Mouse (Mus musculus) layer of hippocampus, adult 9-10 months (tissue): ENCODE measurements around the gene Gramd4.

Experiments
- DNase-seq: peaks from one replicate; pipeline ENCODE4 v3.0.0; 2022; ENCODE audit warnings: low spot score

Gramd4 gene

DNA sequence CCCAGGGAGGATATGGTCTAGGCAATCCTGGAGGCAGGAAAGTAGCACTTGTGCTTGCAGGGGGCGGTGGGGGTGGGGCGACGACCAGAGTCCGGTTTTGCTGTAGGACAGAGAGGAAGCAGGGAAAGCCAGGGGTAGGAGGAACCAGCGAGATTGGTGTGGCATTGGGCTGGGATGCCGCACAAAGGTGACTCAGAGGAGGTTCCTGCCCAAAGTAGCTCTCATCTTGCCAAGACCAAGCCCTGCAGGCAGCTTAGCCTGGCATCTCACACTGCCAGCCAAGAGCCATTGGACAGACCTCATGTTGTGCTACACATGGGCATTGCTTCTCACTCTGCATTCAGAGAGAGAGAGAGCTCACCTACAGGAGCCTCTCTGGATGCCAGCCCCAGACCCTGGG is at the start of gene Gramd4:
Gene Gramd4, plus strand, starts transcription at position 283 of the 400 bp plus-strand sequence.
- DNase-seq, result no peak

- DNase-seq, result no peak
Measured at GRCm38 (mm10) chr15:86013130-86013529, 44.4 kb upstream of the Gramd4 start.

DNA sequence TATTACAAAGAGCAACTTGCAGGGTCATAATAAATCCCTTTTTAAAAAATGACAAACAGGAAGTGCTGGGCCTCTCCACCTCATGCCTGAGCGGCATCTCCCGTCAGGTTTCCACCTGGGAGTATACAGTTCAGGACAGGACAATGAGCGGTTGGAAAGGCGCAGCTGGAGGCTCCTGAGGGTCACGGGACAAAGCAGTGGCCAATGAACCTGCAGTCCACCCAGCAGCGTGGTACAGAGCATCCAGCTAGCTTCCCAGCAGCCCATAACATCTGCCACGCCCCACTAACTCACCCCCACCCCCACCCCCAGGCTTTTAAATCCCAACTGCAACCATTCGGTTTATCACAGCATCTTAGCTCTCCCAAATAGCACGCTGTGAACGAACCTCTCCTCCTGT is 43.8 kb upstream of the Gramd4 start:
- no peak for DNase-seq

DNA sequence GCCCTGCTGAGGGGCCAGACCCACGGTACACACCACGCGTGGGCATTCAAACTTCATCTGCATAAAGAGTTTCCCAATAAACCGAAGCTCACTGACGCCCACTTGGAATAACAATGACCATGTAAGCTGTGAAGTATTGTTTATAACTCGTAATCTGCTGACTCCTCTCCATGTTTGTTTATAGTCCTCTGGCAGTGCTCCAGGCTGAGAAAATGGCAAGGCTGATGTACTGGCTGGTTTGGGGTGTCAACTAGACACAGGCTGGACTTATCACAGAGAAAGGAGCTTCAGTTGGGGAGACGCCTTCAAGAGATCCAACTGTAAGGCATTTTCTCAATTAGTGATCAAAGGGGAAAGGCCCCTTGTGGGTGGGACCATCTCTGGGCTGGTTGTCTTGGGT is 42.5 kb upstream of the Gramd4 start:
- no peak for DNase-seq

DNA sequence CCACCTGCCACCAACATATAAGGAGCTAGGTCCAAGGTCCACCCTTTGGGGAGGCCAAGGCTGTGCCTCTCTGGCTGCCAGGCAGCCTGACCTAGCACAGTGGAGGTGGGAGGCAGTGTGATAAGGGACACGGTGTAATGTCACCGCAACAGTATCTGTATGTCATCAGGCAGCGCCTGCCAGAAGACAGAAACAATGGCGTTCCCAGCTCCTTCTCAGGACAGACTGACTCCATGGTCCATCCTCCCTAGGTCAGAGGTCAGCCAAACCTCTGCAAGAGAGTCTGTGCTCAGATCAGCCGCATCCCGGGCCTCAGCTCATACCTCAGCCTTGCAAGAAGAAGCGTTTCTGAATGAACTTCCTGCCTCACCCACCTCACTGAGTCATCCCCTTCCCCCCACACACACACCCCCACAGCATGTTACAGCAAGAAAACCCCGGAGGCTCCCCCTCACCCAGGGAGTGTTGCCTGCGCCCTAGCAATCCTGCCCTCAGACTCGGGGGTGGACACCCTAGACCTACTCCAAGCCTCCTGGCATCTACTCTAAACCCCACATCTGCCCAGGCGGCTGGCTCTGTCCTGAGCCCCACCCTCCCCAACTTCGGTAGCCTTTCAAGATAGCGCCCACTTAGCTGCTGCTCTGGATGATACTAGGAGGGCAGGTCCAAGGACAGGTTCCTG is 41.5 kb upstream of the Gramd4 start:
- no peak for DNase-seq

DNA sequence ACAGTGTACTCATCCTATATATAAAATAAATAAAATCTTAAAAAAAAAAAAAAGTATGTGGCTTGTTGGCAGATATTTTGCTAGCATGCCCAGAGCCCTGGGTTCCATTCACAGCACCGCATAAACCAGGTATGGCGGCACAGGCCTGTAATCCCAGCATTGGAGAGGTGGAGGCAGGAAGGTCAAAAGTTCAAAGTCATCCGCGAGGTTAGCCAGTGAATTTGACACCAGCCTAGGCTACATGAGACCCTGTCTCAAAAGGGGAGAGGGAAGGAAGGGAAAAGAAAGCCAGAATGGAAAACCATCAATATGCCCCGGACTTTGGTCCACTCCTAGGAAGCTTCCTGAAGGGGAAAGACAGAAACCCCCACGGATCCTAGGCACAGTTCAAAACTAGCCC is 40.2 kb upstream of the Gramd4 start:
- DNase-seq, result no peak

DNA sequence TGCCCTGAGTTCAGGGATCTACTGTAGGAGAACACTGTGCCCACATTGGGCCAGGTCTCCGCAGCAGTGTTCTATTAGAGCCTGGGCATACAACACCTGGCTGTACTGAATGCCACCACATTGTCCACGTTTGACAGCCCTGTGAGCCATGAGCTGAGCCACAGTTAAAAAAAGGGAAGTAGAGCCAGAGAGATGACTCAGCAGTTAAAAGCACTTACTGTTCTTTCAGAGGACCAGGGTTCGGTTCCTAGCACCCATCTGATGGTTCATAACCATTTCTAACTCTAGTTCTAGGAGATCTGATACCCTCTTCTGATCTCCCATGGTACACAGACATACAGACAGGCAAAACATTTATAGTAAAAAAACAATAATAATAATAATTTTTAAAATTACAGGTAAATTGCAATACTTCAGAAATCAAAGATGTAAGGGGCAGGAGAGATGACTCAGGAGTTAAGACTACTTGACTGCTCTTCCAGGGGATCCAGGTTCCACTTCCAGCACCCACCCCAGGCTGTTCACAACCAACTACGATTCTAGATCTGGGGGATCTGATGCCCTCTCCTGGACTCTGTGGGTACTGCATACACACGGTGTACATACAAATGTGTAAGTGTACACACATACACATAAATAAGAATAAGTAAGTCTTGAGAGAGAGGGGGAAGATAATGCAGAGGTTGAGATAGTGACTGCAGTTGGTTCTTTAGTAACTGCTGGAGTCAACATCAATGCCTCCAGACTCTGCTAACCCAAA is 38.6 kb upstream of the Gramd4 start:
- no peak for DNase-seq

DNA sequence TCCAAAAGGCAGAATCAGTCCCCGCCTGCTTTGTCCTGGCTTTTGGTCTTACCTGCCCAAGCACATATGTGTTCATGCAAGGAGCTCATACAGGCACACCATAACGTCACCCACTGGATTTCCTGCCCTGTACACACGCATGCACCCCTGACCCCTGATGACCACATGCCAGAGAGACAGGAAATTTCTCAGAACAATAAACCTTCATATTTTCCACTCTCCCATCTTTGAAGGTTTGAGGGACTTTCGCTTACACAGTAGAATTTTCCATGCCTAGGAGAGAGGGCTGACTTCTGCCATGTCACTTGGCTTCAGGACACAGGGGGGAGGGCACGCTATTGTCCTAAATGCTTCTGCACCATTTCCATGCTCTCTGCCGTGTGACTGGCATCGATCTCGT is 37.5 kb upstream of the Gramd4 start:
- DNase-seq, result no peak

- no peak for DNase-seq
Measured at GRCm38 (mm10) chr15:86021301-86021700, 36.2 kb upstream of the Gramd4 start.

GRCm38 (mm10) chr15:86021971-86022370 is 35.5 kb upstream of the Gramd4 start:
- no peak for DNase-seq

DNA sequence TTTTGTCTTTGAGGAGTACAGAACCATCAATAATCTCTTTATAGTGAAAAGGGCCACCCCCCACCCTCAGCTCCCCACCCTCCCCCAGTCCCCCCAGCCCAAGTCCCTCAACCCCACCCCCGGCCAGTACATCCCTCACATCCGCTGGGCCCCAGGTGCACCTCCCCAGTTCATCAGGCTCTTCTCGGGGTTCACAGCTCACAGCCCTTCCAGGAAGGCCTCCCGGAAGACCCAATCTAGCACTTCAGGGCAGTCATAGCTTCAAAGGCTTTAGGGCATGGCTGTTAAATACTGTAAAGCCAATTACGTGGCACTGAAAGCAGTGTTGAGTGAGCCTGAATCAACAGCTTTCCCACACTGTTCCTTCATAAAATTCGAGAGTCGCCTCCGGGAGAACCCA is 29.6 kb upstream of the Gramd4 start:
- DNase-seq, result no peak

DNA sequence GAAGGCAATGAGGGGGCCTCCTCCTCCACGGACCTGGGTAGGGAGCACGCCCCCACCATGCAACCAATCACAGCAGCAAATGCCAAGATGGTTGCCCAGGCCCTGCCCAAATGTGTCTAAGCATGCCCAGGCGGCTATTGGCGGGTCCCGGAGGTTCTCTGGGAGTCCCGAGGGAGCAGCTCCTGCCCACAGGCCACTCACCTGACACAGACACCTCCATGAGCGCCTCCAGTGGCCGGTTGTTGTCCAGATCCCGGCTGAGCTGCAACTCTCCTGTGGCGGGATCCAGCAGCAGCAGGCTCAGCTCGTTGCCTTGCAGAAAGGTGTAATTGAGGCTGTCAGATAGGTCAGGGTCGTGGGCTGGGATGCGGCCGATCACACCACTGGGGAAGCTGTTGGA is 27.5 kb upstream of the Gramd4 start:
- no peak for DNase-seq

GRCm38 (mm10) chr15:86032811-86033190 is 24.7 kb upstream of the Gramd4 start:
- no peak for DNase-seq

DNA sequence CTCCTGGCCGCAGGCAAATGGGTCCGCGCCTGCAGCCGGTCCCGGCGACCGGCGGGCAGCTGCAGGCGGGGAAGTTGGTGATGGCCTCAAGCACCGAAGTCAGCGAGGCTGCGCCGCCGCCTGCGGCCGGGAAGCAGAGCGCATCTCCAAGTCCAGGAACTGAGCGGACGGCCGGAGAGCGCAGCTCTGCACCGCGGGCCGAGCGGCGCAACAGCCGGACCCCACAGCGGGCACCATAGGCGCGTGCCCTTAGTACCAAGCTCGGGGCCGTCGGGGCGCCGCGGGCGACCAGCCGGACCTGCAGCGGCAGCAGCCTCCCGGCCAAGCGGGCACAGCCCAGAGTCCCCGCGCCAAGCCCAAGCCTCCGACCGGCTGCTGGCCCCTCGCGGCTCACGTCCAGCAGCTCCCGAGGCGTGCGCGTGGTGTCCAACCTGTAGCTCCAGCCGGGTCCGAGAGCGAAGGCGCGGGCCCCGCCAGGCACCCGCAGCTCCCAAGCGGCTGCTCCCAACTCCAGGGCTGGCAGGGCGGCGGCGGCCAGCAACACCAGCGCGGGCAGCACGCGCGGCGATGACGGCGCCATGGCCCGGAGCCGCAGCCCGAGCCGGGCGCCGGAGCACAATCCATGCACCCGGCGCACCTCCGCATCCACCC is 24.2 kb upstream of the Gramd4 start, which contains the start of gene Celsr1:
Gene Celsr1, minus strand, starts transcription at position 587 of the 651 bp plus-strand sequence.
- no peak for DNase-seq

- no peak for DNase-seq
Measured at GRCm38 (mm10) chr15:86034021-86034523, 23.4 kb upstream of the Gramd4 start.

- DNase-seq, result no peak
Measured at GRCm38 (mm10) chr15:86034781-86035360, 22.6 kb upstream of the Gramd4 start.

GRCm38 (mm10) chr15:86035913-86036312 is 21.6 kb upstream of the Gramd4 start:
- no peak for DNase-seq

DNA sequence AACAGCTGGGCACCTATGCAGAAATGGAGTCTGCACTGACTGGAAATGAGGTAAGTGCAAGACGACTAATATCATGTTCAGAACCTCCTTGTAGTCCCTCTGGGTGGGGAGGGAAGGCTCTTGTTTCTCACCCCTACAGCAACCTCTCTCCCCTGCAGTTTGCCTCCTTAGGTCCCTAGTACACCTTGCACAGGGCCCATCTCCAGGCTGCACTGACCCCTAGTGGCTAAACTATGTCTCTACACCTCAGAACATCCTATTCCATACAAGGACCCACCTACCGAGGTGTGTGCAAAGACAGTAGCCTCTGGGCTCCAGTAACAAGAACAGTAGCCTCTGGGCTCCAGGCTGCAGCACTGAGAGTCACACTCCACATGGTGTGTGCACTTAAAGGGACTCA is 18.7 kb upstream of the Gramd4 start:
- DNase-seq, result no peak

GRCm38 (mm10) chr15:86041421-86041820 is 16.1 kb upstream of the Gramd4 start:
- DNase-seq, result no peak

GRCm38 (mm10) chr15:86042364-86042763 is 15.1 kb upstream of the Gramd4 start:
- DNase-seq, result no peak

GRCm38 (mm10) chr15:86049510-86049909 is 8.0 kb upstream of the Gramd4 start:
- no peak for DNase-seq

- no peak for DNase-seq
Measured at GRCm38 (mm10) chr15:86050170-86050743, 7.2 kb upstream of the Gramd4 start.
